Comparison of ENCODE assay signal across 8 mouse cellular contexts in the genomic region with DNA sequence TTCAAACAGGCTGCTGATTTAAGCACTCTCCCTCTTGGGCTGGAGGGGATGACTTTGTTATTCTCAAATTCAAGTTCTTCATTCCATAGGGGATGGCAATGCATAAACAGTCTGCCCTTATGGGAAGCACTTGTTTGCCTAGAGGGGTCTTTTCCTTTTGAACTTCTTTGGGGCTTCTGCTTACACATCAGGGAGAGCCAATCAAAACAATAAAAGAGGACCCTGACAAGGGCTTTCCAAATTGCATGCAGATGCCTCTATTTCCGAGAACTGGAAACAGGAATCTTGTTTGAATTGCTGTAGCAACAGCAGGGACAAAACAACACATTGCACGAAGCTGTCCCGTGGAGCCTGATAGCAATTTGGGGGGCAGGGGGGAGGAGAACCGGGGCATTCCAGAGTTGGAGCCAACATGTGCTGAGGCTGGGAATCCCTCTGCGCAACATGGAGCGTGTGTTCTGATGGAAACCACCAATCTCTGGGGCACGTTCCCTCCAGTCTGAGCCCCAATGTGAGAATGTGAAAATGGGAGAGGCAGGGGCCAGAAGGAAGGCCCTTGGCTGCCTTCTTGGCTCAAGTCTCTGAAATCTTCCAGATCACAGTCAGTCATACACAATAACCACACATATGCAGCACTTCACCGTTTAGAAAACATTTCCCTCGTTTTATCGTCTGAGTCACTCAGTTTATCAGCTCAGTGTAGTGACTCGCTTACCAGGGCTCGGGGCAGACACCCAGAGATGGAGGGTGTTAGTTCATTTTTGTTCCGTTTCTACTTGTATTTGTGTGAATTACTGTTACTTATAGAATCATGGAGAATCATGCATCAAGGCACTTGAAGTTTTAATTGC.
DNase-seq lines count a peak whose midpoint lies in the region; ATAC-seq and TF ChIP-seq lines count a peak whose summit lies in the region.

No protein-coding gene starts in this region.

- TF ChIP-seq CTCF in left cerebral cortex, adult 2 months (IDR thresholded peaks at IDR 0.05) = no peak

- H3K9ac ChIP-seq in kidney, embryonic 14.5 days (ENCODE audit: low read depth, low read length) = no peak overlapping the region
- no peak overlapping the region for H3K9ac ChIP-seq in embryonic facial prominence, embryonic 11.5 days (replicated peaks; ENCODE audit: low read length)
- no peak overlapping the region for H3K9ac ChIP-seq in intestine, embryonic 16.5 days (ENCODE audit: low read depth, low read length)
- no peak overlapping the region for H3K9ac ChIP-seq in midbrain, embryonic 15.5 days

- no peak overlapping the region for H3K4me2 ChIP-seq in kidney, embryonic 14.5 days (replicated peaks; ENCODE audit: low read depth, low read length)
- no peak overlapping the region for H3K4me2 ChIP-seq in embryonic facial prominence, embryonic 11.5 days (ENCODE audit: low read depth, low read length)
- H3K4me2 ChIP-seq in intestine, embryonic 16.5 days (ENCODE audit: low read depth, low read length) = no peak overlapping the region
- no peak overlapping the region for H3K4me2 ChIP-seq in midbrain, embryonic 15.5 days

- H3K4me3 ChIP-seq in kidney, embryonic 14.5 days (ENCODE audit: low read length) = no peak overlapping the region
- no peak overlapping the region for H3K4me3 ChIP-seq in embryonic facial prominence, embryonic 11.5 days (ENCODE audit: low read depth, low read length)
- no peak overlapping the region for H3K4me3 ChIP-seq in intestine, embryonic 16.5 days (ENCODE audit: low read length)
- H3K4me3 ChIP-seq in midbrain, embryonic 15.5 days = no peak overlapping the region
- no peak overlapping the region for H3K4me3 ChIP-seq in left cerebral cortex, adult 2 months

- no peaks in the 10 kb centered on the region for H3K4me1 ChIP-seq in kidney, embryonic 14.5 days (ENCODE audit: control insufficient read depth, insufficient read depth, low read length)
- no peaks in the 10 kb centered on the region for H3K4me1 ChIP-seq in embryonic facial prominence, embryonic 11.5 days (ENCODE audit: control insufficient read depth, insufficient read depth, low read length)
- H3K4me1 ChIP-seq in intestine, embryonic 16.5 days (ENCODE audit: control insufficient read depth, insufficient read depth, low read length) = no peaks in the 10 kb centered on the region
- no peaks in the 10 kb centered on the region for H3K4me1 ChIP-seq in midbrain, embryonic 15.5 days

- no peak for DNase-seq in kidney, postnatal 36 days
- peak; percentile 91 for DNase-seq in embryonic facial prominence, embryonic 11.5 days (ENCODE audit: low spot score)
- no peak for DNase-seq in cerebellum, adult 11 months
- no peak for DNase-seq in left cerebral cortex, adult 2 months (ENCODE audit: extremely low spot score in 1 of 2, low spot score in 2 of 2)
- DNase-seq in testis, postnatal 14 days (ENCODE audit: low spot score) = no peak

- no peaks in the 10 kb centered on the region for H3K27me3 ChIP-seq in kidney, embryonic 14.5 days (ENCODE audit: control insufficient read depth, insufficient read depth, low read length)
- H3K27me3 ChIP-seq in embryonic facial prominence, embryonic 11.5 days (ENCODE audit: control insufficient read depth, insufficient read depth, low read length) = no peaks in the 10 kb centered on the region
- no peaks in the 10 kb centered on the region for H3K27me3 ChIP-seq in intestine, embryonic 16.5 days (replicated peaks; ENCODE audit: control insufficient read depth, insufficient read depth, low read length)
- H3K27me3 ChIP-seq in midbrain, embryonic 15.5 days (replicated peaks) = no peaks in the 10 kb centered on the region

- no peaks in the 10 kb centered on the region for H3K9me3 ChIP-seq in kidney, embryonic 14.5 days (ENCODE audit: control insufficient read depth, low read length)
- no peaks in the 10 kb centered on the region for H3K9me3 ChIP-seq in embryonic facial prominence, embryonic 11.5 days (replicated peaks; ENCODE audit: control insufficient read depth, low read length)
- no peaks in the 10 kb centered on the region for H3K9me3 ChIP-seq in intestine, embryonic 16.5 days (ENCODE audit: control insufficient read depth, low read length)
- no peaks in the 10 kb centered on the region for H3K9me3 ChIP-seq in midbrain, embryonic 15.5 days

- peak overlapping the region; percentile 24; the same call in 1 of the 2 replicates for H3K27ac ChIP-seq in kidney, embryonic 14.5 days (ENCODE audit: low read depth, low read length)
- H3K27ac ChIP-seq in embryonic facial prominence, embryonic 11.5 days (replicated peaks; ENCODE audit: low read depth, low read length) = peak overlapping the region; percentile 73
- no peak overlapping the region for H3K27ac ChIP-seq in intestine, embryonic 16.5 days (ENCODE audit: low read length)
- no peak overlapping the region for H3K27ac ChIP-seq in midbrain, embryonic 15.5 days
- no peak overlapping the region for H3K27ac ChIP-seq in left cerebral cortex, adult 2 months

- H3K36me3 ChIP-seq in kidney, embryonic 14.5 days (ENCODE audit: control insufficient read depth, insufficient read depth, low read length) = no peaks in the 10 kb centered on the region
- no peaks in the 10 kb centered on the region for H3K36me3 ChIP-seq in embryonic facial prominence, embryonic 11.5 days (replicated peaks; ENCODE audit: control insufficient read depth, insufficient read depth, low read depth, low read length)
- H3K36me3 ChIP-seq in intestine, embryonic 16.5 days (ENCODE audit: control insufficient read depth, insufficient read depth, low read length) = no peaks in the 10 kb centered on the region
- no peaks in the 10 kb centered on the region for H3K36me3 ChIP-seq in midbrain, embryonic 15.5 days (replicated peaks)

- no peak for ATAC-seq in kidney, embryonic 14.5 days (ENCODE audit: low FRiP score, low TSS enrichment)
- peak; percentile 87 for ATAC-seq in embryonic facial prominence, embryonic 11.5 days (replicated peaks; ENCODE audit: insufficient number of reproducible peaks, low FRiP score, low TSS enrichment, low read depth)
- peak; percentile 28; the same call in 1 of the 2 replicates for ATAC-seq in intestine, embryonic 16.5 days
- peak; percentile 60; the same call in 1 of the 2 replicates for ATAC-seq in midbrain, embryonic 15.5 days (replicated peaks)

- intact Hi-C loops in left cerebral cortex, adult 2 months (cut with DNase I) = no loop called here

- 61% methylated on average over 13 of the region's 13 CpGs for WGBS in kidney, embryonic 14.5 days
- WGBS in embryonic facial prominence, embryonic 11.5 days = 33% methylated on average over 13 of the region's 13 CpGs
- WGBS in intestine, embryonic 16.5 days = 44% methylated on average over 13 of the region's 13 CpGs
- 71% methylated on average over 13 of the region's 13 CpGs for WGBS in midbrain, embryonic 15.5 days

Comparison
In these comparisons a context has a peak if more than half of its experiments do, and no peak if none do; other contexts are left out.
1. H3K27ac ChIP-seq: peak in kidney, embryonic 14.5 days (single experiment) and embryonic facial prominence, embryonic 11.5 days (single experiment); none in intestine, embryonic 16.5 days (single experiment), midbrain, embryonic 15.5 days (single experiment) and left cerebral cortex, adult 2 months (single experiment).